Mouse (Mus musculus) adrenal gland, postnatal 4 days (tissue): Measurements from ENCODE around the gene Vmn1r172. TPM values are rescaled to one million over a fixed set of nuclear protein-coding genes. Genes with fewer than 3 reads are reported as not detected.
"Not testable (repeated sequence)": the region's sequence is repeated elsewhere in the genome, so short reads cannot be mapped to it uniquely, and the experiment has no call there.

ENCODE experiments used
- DNase-seq, 2 experiments: peaks; one replicate each; pipeline ENCODE4 v3.0.0; 2021 to 2022; ENCODE audit warnings: low spot score in 2 of 2, mixed read lengths in 2 of 2
- long read RNA-seq, 2 experiments: library from polyadenylated mRNA; stranded (forward); transcript quantifications; one replicate each; pipeline ENCODE4 v2.0.0; 2021
- total RNA-seq, 2 experiments: library from RNA; stranded (reverse); gene quantifications; 2 replicates each; pipeline ENCODE4 v1.2.3; 2021

Gene Vmn1r172
- total RNA-seq, result not detected
- long read RNA-seq, experiment 1, result 0 reads
- long read RNA-seq, experiment 2, result 0 reads

GRCm38 (mm10) chr7:23658016-23658415, at the start of gene Vmn1r172:
Gene Vmn1r172 (plus strand): TSS chr7:23658316.
- no peak for DNase-seq

DNA sequence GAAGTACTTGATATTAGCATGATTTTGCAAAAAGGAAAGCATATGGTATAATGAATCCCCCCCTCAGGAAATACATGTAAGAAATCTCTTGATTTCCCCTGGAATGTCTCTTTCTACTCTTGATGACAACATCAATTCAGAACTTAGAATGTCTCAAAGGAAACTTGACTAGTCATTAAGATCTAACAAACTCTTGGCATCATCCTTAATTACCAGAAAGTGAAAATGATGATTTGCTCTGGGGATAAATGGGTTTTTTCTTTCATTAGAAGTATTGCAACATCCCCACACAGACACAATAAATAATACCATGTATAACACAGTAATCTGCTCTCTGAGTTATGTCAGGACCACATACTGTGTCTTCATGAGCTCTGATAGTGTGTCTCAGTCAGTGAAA, 27.7 kb upstream of the Vmn1r172 start, which contains the start of gene Vmn1r171:
Vmn1r171 (plus strand) TSS at position 301 of the 400 bp plus-strand sequence.
- DNase-seq, result no peak

GRCm38 (mm10) chr7:23700403-23700802, 42.3 kb downstream of the Vmn1r172 start, which contains the start of gene Vmn1r173:
Gene Vmn1r173 (plus strand): TSS chr7:23700703.
- not testable (repeated sequence) for DNase-seq

Other genes with a start within 250 kb of the Vmn1r172 start
- gene Vmn1r167, start 151.1 kb upstream of the Vmn1r172 start, total RNA-seq, result not detected
- not detected for gene Vmn1r168, start 118.6 kb upstream of the Vmn1r172 start, total RNA-seq
- gene Vmn1r169, start 82.8 kb upstream of the Vmn1r172 start, total RNA-seq, result not detected
- not detected for gene Vmn1r170, start 52.1 kb upstream of the Vmn1r172 start, total RNA-seq
- not detected for gene Vmn1r171, start 27.6 kb upstream of the Vmn1r172 start, total RNA-seq
- not detected for gene Vmn1r173, start 42.4 kb downstream of the Vmn1r172 start, total RNA-seq
- not detected for gene Vmn1r174, start 94.0 kb downstream of the Vmn1r172 start, total RNA-seq
- gene Vmn1r175, start 152.3 kb downstream of the Vmn1r172 start, total RNA-seq, result not detected
- gene Vmn1r176, start 179.1 kb downstream of the Vmn1r172 start, total RNA-seq, result not detected
- gene Vmn1r177, start 208.1 kb downstream of the Vmn1r172 start, total RNA-seq, result not detected
- not detected for gene Vmn1r178, start 233.7 kb downstream of the Vmn1r172 start, total RNA-seq